ENCODE assay signal across 20 mouse cellular contexts in genomic region chr15:88505491-88506119, GRCm38 (mm10).
DNase-seq lines count a peak whose midpoint lies in the region; ATAC-seq lines count a peak whose summit lies in the region.
"Had no signal": no experiment of that assay in that cellular context is flagged by ENCODE, and none has a peak within 500 bp of the region (broad histone marks: within the 10 kb centered on the region; RNA-seq: fewer than 3 reads in every experiment).

No protein-coding gene starts in this region.

- H3K9me3 ChIP-seq in hindbrain, embryonic 16.5 days (ENCODE audit: control insufficient read depth, low read length) = no peaks in the 10 kb centered on the region
- no peaks in the 10 kb centered on the region for H3K9me3 ChIP-seq in hindbrain, embryonic 10.5 days
- no peaks in the 10 kb centered on the region for H3K9me3 ChIP-seq in midbrain, embryonic 14.5 days (ENCODE audit: control insufficient read depth, low read length)
- no peaks in the 10 kb centered on the region for H3K9me3 ChIP-seq in midbrain, embryonic 10.5 days (replicated peaks)
- H3K9me3 ChIP-seq: embryonic facial prominence, embryonic 13.5 days; forebrain, embryonic 12.5 days; heart, embryonic 13.5 days had no signal

- H3K4me2 ChIP-seq in hindbrain, embryonic 16.5 days (ENCODE audit: low read length) = no peak overlapping the region
- no peak overlapping the region for H3K4me2 ChIP-seq in midbrain, embryonic 14.5 days (ENCODE audit: low read length)
- H3K4me2 ChIP-seq: embryonic facial prominence, embryonic 13.5 days; forebrain, embryonic 12.5 days; heart, embryonic 13.5 days had no signal

- no peak for ATAC-seq in cerebellum, adult (ENCODE audit: insufficient number of reproducible peaks, low FRiP score, low TSS enrichment)
- ATAC-seq in hindbrain, embryonic 16.5 days = peak; percentile 54
- no peak for ATAC-seq in midbrain, embryonic 14.5 days (ENCODE audit: low FRiP score, low TSS enrichment)
- ATAC-seq: intestine, embryonic 16.5 days had no signal

- 45% methylated on average over 13 of the region's 13 CpGs for WGBS in hindbrain, embryonic 16.5 days
- 84% methylated on average over 13 of the region's 13 CpGs for WGBS in hindbrain, embryonic 10.5 days
- WGBS in midbrain, embryonic 14.5 days = 73% methylated on average over 13 of the region's 13 CpGs
- 92% methylated on average over 13 of the region's 13 CpGs for WGBS in midbrain, embryonic 10.5 days

- peak; percentile 62 to 73 for DNase-seq in cerebellum, postnatal 14 days
- DNase-seq in hindbrain, embryonic 10.5 days (ENCODE audit: low spot score) = no peak
- peak; percentile 51 for DNase-seq in midbrain, embryonic 14.5 days
- no peak for DNase-seq in midbrain, embryonic 10.5 days (ENCODE audit: low spot score)
- peak; percentile 16 for DNase-seq in brain, adult 2 months (ENCODE audit: low read depth, low spot score)
- DNase-seq in gastrocnemius, postnatal 14 days = no peak
- DNase-seq: adrenal gland, adult 2 months; adrenal gland, postnatal 25 days; cerebellum, adult 18-20 months; cerebellum, postnatal 36 days; gastrocnemius, adult 2 months; gastrocnemius, postnatal 36 days; heart, postnatal 36 days; kidney, adult 2 months had no signal

- no peak overlapping the region for H3K4me3 ChIP-seq in hindbrain, embryonic 16.5 days (ENCODE audit: low read length)
- H3K4me3 ChIP-seq in hindbrain, embryonic 10.5 days = no peak overlapping the region
- no peak overlapping the region for H3K4me3 ChIP-seq in midbrain, embryonic 14.5 days (replicated peaks; ENCODE audit: low read depth, low read length)
- H3K4me3 ChIP-seq in midbrain, embryonic 10.5 days = no peak overlapping the region
- H3K4me3 ChIP-seq: embryonic facial prominence, embryonic 13.5 days; forebrain, embryonic 12.5 days; gastrocnemius, adult 2 months; heart, embryonic 13.5 days had no signal

- H3K27ac ChIP-seq in hindbrain, embryonic 16.5 days (ENCODE audit: low read depth, low read length) = no peak overlapping the region
- H3K27ac ChIP-seq in hindbrain, embryonic 10.5 days = no peak overlapping the region
- H3K27ac ChIP-seq in midbrain, embryonic 14.5 days (replicated peaks; ENCODE audit: low read depth, low read length) = no peak overlapping the region
- H3K27ac ChIP-seq in midbrain, embryonic 10.5 days (replicated peaks) = no peak overlapping the region
- H3K27ac ChIP-seq: embryonic facial prominence, embryonic 13.5 days; forebrain, embryonic 12.5 days; gastrocnemius, adult 2 months; heart, embryonic 13.5 days had no signal

- no peaks in the 10 kb centered on the region; the same call in 1 of the 2 replicates for H3K4me1 ChIP-seq in hindbrain, embryonic 16.5 days (ENCODE audit: control insufficient read depth, insufficient read depth, low read depth, low read length)
- peaks cover 8% of the 10 kb centered on the region; the same call in 1 of the 2 replicates for H3K4me1 ChIP-seq in hindbrain, embryonic 10.5 days (replicated peaks)
- no peaks in the 10 kb centered on the region for H3K4me1 ChIP-seq in midbrain, embryonic 14.5 days (ENCODE audit: control insufficient read depth, insufficient read depth, low read length)
- H3K4me1 ChIP-seq in midbrain, embryonic 10.5 days = 0 out of 2 replicates have a peak, but pooled peaks cover 3% of the 10 kb centered on the region
- H3K4me1 ChIP-seq: embryonic facial prominence, embryonic 13.5 days; forebrain, embryonic 12.5 days; heart, embryonic 13.5 days had no signal

- H3K9ac ChIP-seq in hindbrain, embryonic 16.5 days (ENCODE audit: low read depth, low read length) = no peak overlapping the region
- H3K9ac ChIP-seq in midbrain, embryonic 14.5 days (replicated peaks; ENCODE audit: low read length) = no peak overlapping the region
- H3K9ac ChIP-seq: embryonic facial prominence, embryonic 13.5 days; forebrain, embryonic 12.5 days; heart, embryonic 13.5 days had no signal

- no peaks in the 10 kb centered on the region for H3K27me3 ChIP-seq in hindbrain, embryonic 16.5 days (replicated peaks; ENCODE audit: control insufficient read depth, insufficient read depth, low read length)
- no peaks in the 10 kb centered on the region for H3K27me3 ChIP-seq in hindbrain, embryonic 10.5 days (ENCODE audit: insufficient read depth, poor library complexity, severe bottlenecking)
- H3K27me3 ChIP-seq in midbrain, embryonic 14.5 days (ENCODE audit: control insufficient read depth, insufficient read depth, low read length) = no peaks in the 10 kb centered on the region
- H3K27me3 ChIP-seq in midbrain, embryonic 10.5 days (ENCODE audit: low read depth, poor library complexity, severe bottlenecking) = no peaks in the 10 kb centered on the region
- H3K27me3 ChIP-seq: embryonic facial prominence, embryonic 13.5 days; forebrain, embryonic 12.5 days; heart, embryonic 13.5 days had no signal

- intact Hi-C loops in gastrocnemius, postnatal 14 days (cut with DNase I; ENCODE audit: low total_unique reads) = no loop called here

- H3K36me3 ChIP-seq in hindbrain, embryonic 16.5 days (ENCODE audit: control insufficient read depth, insufficient read depth, low read length) = no peaks in the 10 kb centered on the region
- H3K36me3 ChIP-seq in hindbrain, embryonic 10.5 days = no peaks in the 10 kb centered on the region
- H3K36me3 ChIP-seq in midbrain, embryonic 14.5 days (ENCODE audit: control insufficient read depth, insufficient read depth, low read length) = no peaks in the 10 kb centered on the region
- H3K36me3 ChIP-seq in midbrain, embryonic 10.5 days = no peaks in the 10 kb centered on the region
- H3K36me3 ChIP-seq: embryonic facial prominence, embryonic 13.5 days; forebrain, embryonic 12.5 days; heart, embryonic 13.5 days had no signal

Comparison
In these comparisons a context has a peak if more than half of its experiments do, and no peak if none do; other contexts are left out.
1. DNase-seq: peak in cerebellum, postnatal 14 days (2 of 2), midbrain, embryonic 14.5 days (single experiment) and brain, adult 2 months (single experiment); none in hindbrain, embryonic 10.5 days (single experiment), midbrain, embryonic 10.5 days (single experiment) and gastrocnemius, postnatal 14 days (single experiment).